Mouse (Mus musculus): ENCODE data around the gene Tmem102.
A peak's percentile ranks its signal among the peaks of the same experiment; 100 is the strongest.

DNA sequence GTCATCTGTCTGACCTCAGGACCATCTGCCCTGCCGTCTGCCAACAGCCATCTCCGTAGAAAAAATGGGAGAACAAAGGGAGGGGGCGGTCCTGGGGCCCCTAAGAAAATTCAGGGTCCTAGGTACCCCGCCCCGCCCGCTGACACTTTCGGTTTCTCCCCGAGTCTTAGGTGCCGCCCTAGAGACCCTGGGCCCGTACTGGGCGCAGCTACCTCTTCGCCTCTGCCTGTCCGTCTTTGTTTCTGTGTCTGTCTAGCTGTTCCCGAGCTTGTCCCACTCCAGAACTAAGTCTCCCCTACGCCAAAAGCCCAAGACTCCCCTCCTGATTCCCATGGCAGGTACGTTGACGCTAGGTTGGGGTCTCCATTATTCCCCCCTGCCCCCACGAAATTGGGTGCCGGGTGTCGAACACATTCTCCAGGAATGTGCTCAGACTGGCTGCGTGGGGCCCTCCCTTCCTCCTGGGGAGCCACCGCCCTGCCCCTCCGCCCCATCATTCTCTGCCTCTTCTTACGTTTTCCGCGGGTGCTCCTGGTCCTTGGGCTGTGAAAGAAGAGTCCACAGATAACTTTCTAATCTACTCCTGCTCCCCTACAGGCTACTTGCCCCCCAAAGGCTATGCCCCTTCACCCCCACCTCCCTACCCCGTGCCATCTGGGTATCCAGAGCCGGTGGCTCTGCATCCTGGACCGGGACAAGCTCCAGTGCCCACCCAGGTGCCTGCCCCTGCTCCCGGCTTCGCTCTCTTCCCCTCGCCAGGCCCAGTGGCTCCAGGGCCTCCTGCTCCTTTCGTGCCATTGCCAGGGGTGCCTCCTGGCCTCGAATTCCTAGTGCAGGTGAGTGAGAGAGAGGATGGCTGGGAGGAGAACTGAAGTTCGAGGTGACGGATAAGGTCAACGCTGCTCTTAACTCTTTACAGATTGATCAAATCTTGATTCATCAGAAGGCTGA lies 41.6 kb upstream of the Tmem102 start:
- TF ChIP-seq MYOG (IDR thresholded peaks at IDR 0.05; ENCODE audit: control insufficient read depth in 1 of 3, insufficient read depth in 1 of 3, insufficient read length in 2 of 3, low read depth in 2 of 3) (no peak), USF1 (IDR thresholded peaks at IDR 0.05; ENCODE audit: low read depth) (no peak), MAX (IDR thresholded peaks at IDR 0.05; ENCODE audit: low read depth) (no peak), TCF12 (IDR thresholded peaks at IDR 0.05; ENCODE audit: insufficient read depth, poor library complexity, severe bottlenecking) (no peak), POLR2A (IDR thresholded peaks at IDR 0.05; ENCODE audit: insufficient read length, low read depth) (peak; percentile 21)

All from myocyte (in vitro differentiated cells).